Mouse (Mus musculus): ENCODE measurements around the gene Tmc6.

The Tmc6 gene

DNA sequence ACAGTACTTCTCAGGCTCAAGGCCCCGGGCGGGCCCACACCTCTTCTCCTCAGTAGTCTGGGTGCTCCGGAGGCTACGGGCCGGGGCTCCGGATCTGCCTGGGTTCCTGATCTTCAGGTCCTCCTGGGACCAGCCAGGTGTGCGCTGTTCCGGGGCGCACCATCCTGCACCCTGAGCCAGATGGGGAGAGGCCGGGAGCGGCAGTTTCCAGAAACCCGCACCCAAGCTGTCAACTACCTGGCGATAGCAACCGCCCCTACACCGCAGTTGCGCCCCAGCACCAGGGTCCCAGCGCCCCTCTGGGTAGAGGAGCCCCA, 1.8 kb downstream of the Tmc6 start:
- no peak for DNase-seq

DNA sequence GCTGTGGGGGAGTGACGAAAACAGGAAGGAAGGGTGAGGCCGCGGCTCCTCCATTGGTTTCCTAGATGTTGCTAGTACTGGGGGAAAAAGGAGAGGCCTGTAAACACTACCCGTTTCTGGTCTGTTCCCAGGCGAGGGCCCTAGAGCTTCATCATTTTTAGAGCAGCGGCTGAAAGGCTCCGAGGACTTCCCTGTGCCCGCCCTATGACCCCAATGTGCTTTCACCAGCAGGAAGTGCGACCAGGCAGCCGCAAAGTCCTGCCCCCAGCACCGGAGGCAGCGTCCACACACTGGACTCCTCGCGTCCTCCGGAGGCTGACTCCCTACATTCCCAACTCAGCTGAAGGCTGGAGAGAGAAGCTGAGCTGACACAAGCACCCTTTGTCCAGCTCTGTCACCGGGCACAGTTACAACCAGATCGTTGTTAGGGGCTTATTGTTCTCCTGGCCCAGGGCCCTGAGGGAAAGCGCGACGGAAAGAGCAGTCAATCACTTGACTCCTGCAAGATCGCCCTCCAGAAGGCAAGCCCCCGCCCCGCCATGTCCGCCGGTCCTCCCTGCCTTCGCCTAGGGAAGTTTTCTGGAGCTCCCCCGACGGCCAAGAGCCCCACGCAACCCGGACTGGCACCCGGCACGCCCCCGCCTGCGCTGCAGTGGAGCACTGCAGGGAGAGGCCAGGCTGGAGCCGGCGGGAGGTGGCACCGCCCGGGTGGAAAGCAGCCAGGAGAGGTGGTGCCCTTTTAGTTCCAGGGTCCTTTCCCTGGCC, 2.4 kb downstream of the Tmc6 start:
- no peak for DNase-seq

- no peak for DNase-seq
Measured at GRCm38 (mm10) chr11:117778851-117779433, 3.1 kb downstream of the Tmc6 start.

DNA sequence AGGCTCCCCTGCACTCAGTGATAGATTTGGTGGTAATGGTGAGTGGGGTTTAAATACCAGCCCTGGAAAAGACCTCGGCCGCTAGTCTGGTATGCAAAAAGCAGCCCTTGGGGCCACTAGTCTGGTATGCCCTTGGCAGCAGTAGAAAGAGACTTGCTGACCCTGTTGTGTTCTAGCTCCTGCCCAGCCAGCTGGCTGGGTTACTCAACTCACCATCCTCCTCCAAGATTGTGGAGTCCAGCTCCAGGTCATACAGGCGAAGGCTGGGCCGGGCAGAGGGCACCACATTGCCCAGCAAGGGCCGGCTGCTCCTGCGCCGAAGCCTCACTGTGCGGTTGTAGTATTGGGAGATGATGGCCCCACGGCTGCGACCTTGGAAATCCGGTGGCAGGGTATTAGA, 4.0 kb downstream of the Tmc6 start:
- no peak for DNase-seq

GRCm38 (mm10) chr11:117777111-117777510, 4.9 kb downstream of the Tmc6 start:
- DNase-seq = no peak

DNA sequence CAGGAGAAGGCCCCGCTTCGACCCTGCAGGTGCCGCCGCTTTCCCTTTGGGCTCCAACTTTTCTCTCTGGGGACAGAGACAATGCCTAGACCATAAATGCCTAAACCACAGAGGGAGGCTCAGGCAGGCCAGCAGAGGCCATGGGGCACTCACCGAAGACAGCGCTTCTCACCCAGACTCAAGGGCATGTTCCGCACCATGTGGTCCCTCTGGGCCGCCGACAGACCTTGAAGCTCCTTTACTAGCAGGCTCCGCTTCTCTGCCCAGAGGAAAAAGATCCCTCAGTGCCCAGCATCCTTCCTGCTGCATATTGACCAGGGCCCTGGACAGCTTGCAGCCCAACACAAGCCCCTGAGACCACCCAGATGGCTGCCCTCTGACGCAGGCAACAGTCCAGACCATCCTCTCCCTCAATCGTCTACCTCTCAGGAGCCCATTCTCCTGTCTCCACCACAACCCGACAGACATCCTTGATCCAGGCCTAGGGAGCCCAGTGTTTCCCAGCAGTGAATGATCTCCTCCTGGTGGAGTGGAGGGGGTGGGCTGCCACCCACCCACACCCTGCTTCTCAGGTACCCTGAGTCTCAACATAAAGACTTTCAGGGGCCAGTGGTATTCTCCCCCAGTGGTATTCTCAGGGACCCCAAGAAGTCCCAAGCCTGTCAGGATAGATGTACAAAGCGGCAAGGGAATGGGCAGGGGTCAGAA, 5.8 kb downstream of the Tmc6 start:
- no peak for DNase-seq

GRCm38 (mm10) chr11:117775540-117775939, 6.5 kb downstream of the Tmc6 start:
- DNase-seq = no peak

DNA sequence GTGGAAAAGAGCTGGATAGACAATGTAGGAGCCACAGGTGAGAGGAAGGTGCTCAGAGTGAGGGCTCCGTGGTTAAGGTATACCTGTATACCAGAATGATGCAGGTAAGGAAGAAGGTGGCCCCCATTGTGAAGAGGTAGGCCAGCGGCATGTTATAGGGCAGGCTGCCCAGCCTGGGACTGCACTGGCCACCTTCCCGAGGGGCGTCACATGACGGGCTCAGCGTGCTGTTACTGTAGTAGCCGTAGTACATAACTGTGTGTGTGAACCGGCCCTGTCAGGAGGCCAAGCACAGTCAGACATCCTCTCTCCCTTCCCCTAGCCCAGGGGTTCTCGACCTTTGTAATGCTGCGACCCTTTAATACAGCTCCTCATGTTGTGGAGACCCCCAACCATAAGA, 7.1 kb downstream of the Tmc6 start:
- DNase-seq = no peak

GRCm38 (mm10) chr11:117772352-117772751, 9.6 kb downstream of the Tmc6 start:
- no peak for DNase-seq

GRCm38 (mm10) chr11:117770407-117770806, 11.6 kb downstream of the Tmc6 start:
- DNase-seq = no peak

- no peak for DNase-seq
Measured at GRCm38 (mm10) chr11:117769683-117770047, 12.3 kb downstream of the Tmc6 start.

DNA sequence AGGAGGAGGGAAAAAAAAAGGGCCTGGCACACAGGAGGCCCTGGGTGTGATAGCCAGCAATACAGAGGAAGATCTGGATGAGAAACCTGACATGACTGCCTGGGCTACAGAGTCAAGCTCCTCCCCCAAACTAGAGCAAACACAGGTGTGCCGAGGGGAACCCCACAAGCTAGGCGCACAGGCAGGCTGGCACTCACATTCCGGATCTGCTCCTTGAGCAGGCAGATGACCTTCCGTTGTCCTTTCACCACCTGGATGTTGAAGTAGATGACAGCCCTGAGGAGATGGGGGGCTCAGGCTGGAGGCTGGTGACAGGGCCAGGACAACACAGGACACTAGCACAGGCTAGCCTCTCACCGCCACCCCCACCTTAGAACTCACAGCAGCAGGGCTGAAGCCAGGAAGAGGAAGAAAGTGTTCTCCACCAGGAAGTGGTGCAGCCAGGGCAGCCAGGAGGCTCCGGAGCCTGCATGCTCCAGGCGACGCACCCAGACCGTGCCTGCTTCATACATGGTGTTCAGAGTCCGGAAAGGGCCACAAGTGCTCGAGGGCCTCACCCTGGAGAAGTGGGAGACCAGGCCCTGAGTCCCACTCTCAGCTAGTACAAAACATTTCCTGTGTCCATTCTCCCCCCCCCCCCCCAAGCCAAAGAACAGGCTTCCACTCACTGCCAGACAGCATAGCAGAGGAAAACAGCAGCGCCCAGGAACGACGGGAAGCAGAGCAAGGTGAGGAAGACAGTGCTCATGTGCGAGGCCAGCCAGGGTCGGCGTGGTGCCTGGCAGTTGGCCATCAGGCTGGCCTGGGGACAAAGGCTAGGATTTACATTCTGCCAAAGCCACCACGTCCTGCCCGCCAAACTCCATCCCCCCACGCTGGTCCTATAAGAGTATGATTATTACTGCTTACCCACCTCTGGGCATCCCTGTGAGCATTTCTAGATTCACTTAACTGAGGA, 13.0 kb downstream of the Tmc6 start:
- no peak for DNase-seq

DNA sequence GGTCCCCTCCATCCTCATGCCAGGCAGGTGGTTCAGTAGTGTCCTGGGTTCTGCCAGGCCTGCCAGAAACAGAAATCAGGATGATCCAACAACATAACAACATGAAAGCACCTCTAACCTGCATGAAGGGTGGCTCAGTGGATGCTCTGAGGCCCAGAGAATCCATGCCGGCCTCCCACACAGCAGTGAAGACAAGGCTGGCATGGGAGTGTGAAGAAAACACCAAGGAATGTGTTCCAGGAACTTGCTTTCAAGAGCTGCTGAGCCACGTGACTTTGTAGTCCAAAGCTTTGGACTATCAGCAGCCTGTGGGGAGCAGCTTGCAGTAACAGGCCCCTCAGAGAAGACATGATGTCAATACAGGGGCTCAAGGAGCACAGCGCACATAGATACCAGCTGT, 15.7 kb downstream of the Tmc6 start:
- DNase-seq = no peak

- DNase-seq = no peak
Measured at GRCm38 (mm10) chr11:117765361-117765760, 16.6 kb downstream of the Tmc6 start.

DNA sequence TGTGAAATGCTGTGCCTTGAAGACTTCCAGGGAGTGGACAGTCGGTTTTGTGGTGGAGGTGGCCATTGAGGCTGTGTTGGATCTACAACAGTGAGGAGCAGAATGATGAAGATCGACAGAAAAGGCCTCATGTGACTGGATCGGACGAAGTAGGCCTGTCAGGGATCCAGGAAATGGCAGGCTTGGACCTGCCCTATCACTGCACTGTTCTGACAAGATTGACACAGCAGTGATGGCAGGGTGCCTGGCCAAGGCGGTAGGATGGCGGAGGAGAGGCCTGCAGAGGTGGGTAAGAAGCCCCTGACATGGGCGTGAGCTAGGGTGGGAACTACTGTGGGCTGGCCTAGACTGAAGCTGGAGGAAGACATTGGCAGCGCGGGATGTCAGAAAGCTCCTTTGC, 17.7 kb downstream of the Tmc6 start:
- DNase-seq = no peak

GRCm38 (mm10) chr11:117762246-117762645, 19.8 kb downstream of the Tmc6 start:
- DNase-seq = no peak

DNA sequence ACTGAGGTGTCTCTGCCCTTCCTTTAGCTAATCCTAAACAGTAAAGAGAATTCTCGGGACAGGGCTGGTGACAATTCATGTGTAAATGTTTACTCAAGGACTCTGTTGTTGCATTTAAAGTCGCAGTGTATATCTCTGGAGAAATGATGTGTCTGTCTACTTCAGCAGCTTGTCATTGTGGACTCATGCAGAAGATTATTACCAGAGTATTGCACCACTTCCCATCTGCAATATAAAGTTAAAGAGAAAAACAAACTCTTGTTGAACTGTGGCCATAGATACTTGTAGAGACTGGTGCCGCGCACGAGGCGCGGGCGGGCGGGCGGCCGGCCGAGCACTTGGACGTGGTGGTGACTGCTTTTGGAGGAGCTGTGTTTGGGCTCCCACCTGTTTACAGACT, 20.2 kb downstream of the Tmc6 start:
- DNase-seq = no peak

- no peak for DNase-seq
Measured at GRCm38 (mm10) chr11:117760374-117761119, 21.5 kb downstream of the Tmc6 start.

GRCm38 (mm10) chr11:117759267-117759666, 22.7 kb downstream of the Tmc6 start:
- DNase-seq = peak; percentile 58

DNA sequence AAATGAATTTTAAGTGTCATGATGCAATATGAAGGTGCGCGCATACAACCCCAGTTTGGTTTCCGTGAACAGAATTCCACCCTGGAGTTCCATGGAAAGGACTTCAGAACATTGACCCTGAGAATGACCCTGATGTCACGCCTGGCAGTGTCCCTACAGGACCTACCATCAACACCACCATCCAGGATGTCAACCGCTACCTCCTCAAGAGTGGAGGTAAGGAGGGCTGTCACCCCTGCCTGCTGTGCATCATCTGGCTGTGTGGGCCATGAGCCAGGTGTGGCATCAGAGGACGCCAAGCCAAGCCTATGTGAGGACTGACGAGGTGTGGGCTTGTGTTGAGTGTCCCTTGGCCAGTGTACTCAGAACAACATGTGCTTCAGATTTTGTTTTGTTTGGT, 26.1 kb downstream of the Tmc6 start:
- DNase-seq = no peak

GRCm38 (mm10) chr11:117751544-117751943, 30.5 kb downstream of the Tmc6 start:
- no peak for DNase-seq

DNA sequence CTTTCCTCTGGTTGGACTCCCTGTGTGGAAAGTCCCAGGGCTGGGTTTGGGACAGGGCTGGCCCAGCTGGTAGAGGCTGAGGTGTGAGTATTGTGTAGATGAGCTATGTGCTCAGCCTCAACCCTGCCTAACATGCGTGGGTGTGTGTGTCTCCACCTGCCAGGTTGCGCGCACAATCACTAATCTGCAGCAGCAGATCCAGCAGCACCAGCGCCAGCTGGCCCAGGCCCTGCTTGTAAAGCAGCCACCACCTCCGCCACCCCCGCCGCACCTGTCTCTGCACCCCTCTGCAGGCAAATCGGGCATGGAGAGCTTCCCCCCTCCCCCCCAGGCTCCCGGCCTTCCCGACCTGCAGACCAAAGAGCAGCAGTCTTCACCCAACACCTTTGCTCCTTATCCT, 32.6 kb downstream of the Tmc6 start:
- DNase-seq = peak; percentile 53

GRCm38 (mm10) chr11:117748628-117749027, 33.4 kb downstream of the Tmc6 start:
- DNase-seq = no peak
